Mouse (Mus musculus) hindbrain, embryonic 10.5 days (tissue): Measurements from ENCODE around the gene Mcm3ap. TPM values are rescaled to one million over a fixed set of nuclear protein-coding genes. Genes with fewer than 3 reads are reported as not detected.

Source experiments
- DNase-seq: peaks from one replicate; pipeline ENCODE4 v3.0.0-alpha.2; 2017; ENCODE audit warnings: low spot score
- H3K27ac ChIP-seq: fragments of 300-500 bp; sonication (generic); 2 replicates; pipeline ENCODE4 v1.5.1; 2016; ENCODE audit warnings: mild to moderate bottlenecking, moderate library complexity
- H3K27me3 ChIP-seq: fragments of 300-500 bp; sonication (generic); 2 replicates; pipeline ENCODE4 v1.6.1; 2016; ENCODE audit warnings: mild to moderate bottlenecking; ENCODE audit not compliant: poor library complexity, insufficient read depth, severe bottlenecking
- H3K36me3 ChIP-seq: fragments of 300-500 bp; sonication (generic); 2 replicates; pipeline ENCODE4 v1.6.1; 2016; ENCODE audit warnings: mild to moderate bottlenecking, moderate library complexity
- H3K4me1 ChIP-seq: fragments of 300-500 bp; sonication (generic); replicated peaks from 2 replicates; pipeline ENCODE4 v1.6.1; 2016; ENCODE audit warnings: mild to moderate bottlenecking
- H3K4me3 ChIP-seq: fragments of 300-500 bp; sonication (generic); 2 replicates; pipeline ENCODE4 v1.5.1; 2016; ENCODE audit warnings: mild to moderate bottlenecking, moderate library complexity
- H3K9me3 ChIP-seq: fragments of 300-500 bp; sonication (generic); 2 replicates; pipeline ENCODE4 v1.6.1; 2016; ENCODE audit warnings: mild to moderate bottlenecking, moderate library complexity
- WGBS: fragments of 180-500 bp; shearing (Covaris S2); methylation state at CpG from one replicate; pipeline ENCODE4 v1.1.7; 2016; 5-methylcytosine and 5-hydroxymethylcytosine counted together
- polyA plus RNA-seq: library from polyadenylated mRNA; unstranded; fragments of >200 nt; fragmentation: Nextera tagmentation; extraction: Ambion mirVana; gene quantifications from 2 replicates; pipeline ENCODE4 v1.2.1, GENCODE M21; 2016

Gene Mcm3ap
- polyA plus RNA-seq, 1 experiment from 2014 or later: 74.4 TPM

GRCm38 (mm10) chr10:76561972-76562371 lies 93.2 kb downstream of the Mcm3ap start, which contains the start of gene Spatc1l:
Gene Spatc1l, plus strand, starts transcription at chr10:76562272.
- 92% methylated on average over 10 of the region's 10 CpGs for WGBS
- DNase-seq: no peak
- Histone ChIP-seq H3K27me3 (no peaks in the 10 kb centered on the region), H3K4me1 (no peaks in the 10 kb centered on the region), H3K9me3 (no peaks in the 10 kb centered on the region), H3K4me3 (no peak within 1 kb of the TSS), H3K27ac (no peak within 1 kb of the TSS), H3K36me3 (no peaks in the 10 kb centered on the region)

Other genes starting within 250 kb of the Mcm3ap start
- 80.1 and 97.5 TPM in 2 replicates for gene Prmt2, start 231.1 kb upstream of the Mcm3ap start, polyA plus RNA-seq
- not detected in 2 replicates for gene S100b, start 215.1 kb upstream of the Mcm3ap start, polyA plus RNA-seq
- 6.0 and 8.2 TPM in 2 replicates for gene Dip2a, start 123.6 kb upstream of the Mcm3ap start, polyA plus RNA-seq
- not detected in 2 replicates for gene AC141477.1, start 28.5 kb upstream of the Mcm3ap start, polyA plus RNA-seq
- 15.8 and 24.4 TPM in 2 replicates for gene Pcnt, start 26.1 kb upstream of the Mcm3ap start, polyA plus RNA-seq
- not detected in 2 replicates for gene 2610028H24Rik, start 19.8 kb upstream of the Mcm3ap start, polyA plus RNA-seq
- gene Ybey, start 187 bp downstream of the Mcm3ap start, polyA plus RNA-seq: 8.7 and 10.1 TPM in 2 replicates
- 56.1 and 60.3 TPM in 2 replicates for gene Lss, start 62.7 kb downstream of the Mcm3ap start, polyA plus RNA-seq
- gene Spatc1l, start 93.3 kb downstream of the Mcm3ap start, polyA plus RNA-seq: 0.16 TPM in 1 of 2 replicates, not detected in the other
- not detected in 2 replicates for gene Ftcd, start 106.7 kb downstream of the Mcm3ap start, polyA plus RNA-seq
- gene Col6a2, start 154.7 kb downstream of the Mcm3ap start, polyA plus RNA-seq: 10.9 and 16.5 TPM in 2 replicates